Mouse (Mus musculus) kidney, adult 2 months (tissue): ENCODE data around the gene Zg16. TPM values are rescaled to one million over a fixed set of nuclear protein-coding genes. Genes with fewer than 3 reads are reported as not detected.
"Not testable (repeated sequence)": the region's sequence is repeated elsewhere in the genome, so short reads cannot be mapped to it uniquely, and the experiment has no call there.

Experiments used
- DNase-seq: peaks from one replicate; pipeline ENCODE4 v3.0.0; 2021
- H3K27ac ChIP-seq: fragments of 200-500 bp; 2 replicates; pipeline ENCODE4 v1.5.1; 2012; ENCODE audit warnings: low read depth, low read length, control low read depth, inconsistent platforms; ENCODE audit not compliant: insufficient read depth
- H3K27me3 ChIP-seq: fragments of 200-500 bp; replicated peaks from 2 replicates; pipeline ENCODE4 v1.6.1; 2012; ENCODE audit warnings: mild to moderate bottlenecking, moderate library complexity, low read length, inconsistent platforms; ENCODE audit not compliant: control insufficient read depth, insufficient read depth
- H3K36me3 ChIP-seq: fragments of 200-500 bp; 2 replicates; pipeline ENCODE4 v1.6.1; 2012; ENCODE audit warnings: mild to moderate bottlenecking, moderate library complexity, low read length, inconsistent platforms; ENCODE audit not compliant: control insufficient read depth, insufficient read depth
- H3K4me1 ChIP-seq: fragments of 200-500 bp; 2 replicates; pipeline ENCODE4 v1.6.1; 2011; ENCODE audit warnings: low read length; ENCODE audit not compliant: control insufficient read depth, insufficient read depth
- H3K4me3 ChIP-seq: fragments of 200-500 bp; 2 replicates; pipeline ENCODE4 v1.5.1; 2011; ENCODE audit warnings: mild to moderate bottlenecking, low read depth, low read length, control low read depth; ENCODE audit not compliant: insufficient read depth
- CTCF ChIP-seq: fragments of 200-500 bp; conservative IDR thresholded peaks from 2 replicates; pipeline ENCODE4 v1.5.1; 2011; ENCODE audit warnings: low read depth, mild to moderate bottlenecking, control low read depth, low read length, moderate library complexity, mixed read lengths; ENCODE audit not compliant: insufficient read depth, insufficient read length
- POLR2A ChIP-seq: fragments of 200-500 bp; IDR thresholded peaks from one replicate; pipeline ENCODE4 v1.6.1; 2011; ENCODE audit warnings: low read depth, low read length, control low read depth
- WGBS: fragments of 180-500 bp; shearing (Covaris S2); methylation state at CpG from one replicate; pipeline ENCODE4 v1.1.7; 2018; 5-methylcytosine and 5-hydroxymethylcytosine counted together
- polyA plus RNA-seq: library from polyadenylated mRNA; depleted of rRNA; stranded (reverse); fragments of >200 nt; gene quantifications from 2 replicates; pipeline ENCODE4 v1.2.3, GENCODE M21; 2012

The Zg16 gene
- polyA plus RNA-seq, 1 experiment = not detected

- no peaks in the 10 kb centered on the region for H3K27me3 ChIP-seq
- 89% methylated on average over 20 of the region's 20 CpGs for WGBS
- H3K4me3 ChIP-seq = no peak overlapping the region
- H3K27ac ChIP-seq = peak overlapping the region; percentile 12; the same call in 1 of the 2 replicates
- no peaks in the 10 kb centered on the region for H3K4me1 ChIP-seq
- no peaks in the 10 kb centered on the region for H3K36me3 ChIP-seq
- DNase-seq = no peak
- TF ChIP-seq POLR2A = no peak
- TF ChIP-seq CTCF = no peak
Observed at GRCm38 (mm10) chr7:127090154-127091113, 3.3 kb upstream of the Zg16 start.

GRCm38 (mm10) chr7:127088901-127089845 is 2.0 kb upstream of the Zg16 start:
- Histone ChIP-seq H3K27ac (no peak overlapping the region), H3K27me3 (no peaks in the 10 kb centered on the region), H3K36me3 (no peaks in the 10 kb centered on the region), H3K4me1 (no peaks in the 10 kb centered on the region), H3K4me3 (peak overlapping the region; percentile 5; the same call in 1 of the 2 replicates)
- no peak for TF ChIP-seq POLR2A
- TF ChIP-seq CTCF = no peak
- 29% methylated on average over 27 of the region's 27 CpGs for WGBS
- peak; percentile 42 for DNase-seq

GRCm38 (mm10) chr7:127088083-127088482 is 955 bp upstream of the Zg16 start:
- no peak overlapping the region for H3K27ac ChIP-seq
- H3K36me3 ChIP-seq = no peaks in the 10 kb centered on the region
- 89% methylated on average over 3 of the region's 3 CpGs for WGBS
- H3K4me1 ChIP-seq = no peaks in the 10 kb centered on the region
- no peak for TF ChIP-seq POLR2A
- no peak for TF ChIP-seq CTCF
- no peaks in the 10 kb centered on the region for H3K27me3 ChIP-seq
- no peak for DNase-seq
- no peak overlapping the region for H3K4me3 ChIP-seq

- not testable (repeated sequence) for H3K27me3 ChIP-seq, H3K36me3 ChIP-seq, H3K27ac ChIP-seq, DNase-seq, H3K4me3 ChIP-seq, H3K4me1 ChIP-seq
- 73% methylated on average over 6 of the region's 6 CpGs for WGBS
Observed at GRCm38 (mm10) chr7:127085751-127086150, 1.4 kb downstream of the Zg16 start.

- TF ChIP-seq POLR2A (no peak), CTCF (no peak)
- Histone ChIP-seq H3K4me3 (no peak overlapping the region), H3K27me3 (no peaks in the 10 kb centered on the region), H3K4me1 (peaks cover 4% of the 10 kb centered on the region; the same call in 1 of the 2 replicates), H3K27ac (no peak overlapping the region), H3K36me3 (no peaks in the 10 kb centered on the region)
- no peak for DNase-seq
- WGBS = 89% methylated on average over 2 of the region's 2 CpGs
Observed at GRCm38 (mm10) chr7:127084794-127085193, 2.3 kb downstream of the Zg16 start.

- no peaks in the 10 kb centered on the region for H3K27me3 ChIP-seq
- H3K36me3 ChIP-seq = no peaks in the 10 kb centered on the region
- no peak for DNase-seq
- peaks cover 4% of the 10 kb centered on the region; the same call in 1 of the 2 replicates for H3K4me1 ChIP-seq
- H3K4me3 ChIP-seq = no peak overlapping the region
- H3K27ac ChIP-seq = no peak overlapping the region
- 72% methylated on average over 4 of the region's 4 CpGs for WGBS
- no peak for TF ChIP-seq POLR2A
- TF ChIP-seq CTCF = no peak
Observed at GRCm38 (mm10) chr7:127083689-127084088, 3.4 kb downstream of the Zg16 start.

GRCm38 (mm10) chr7:127082995-127083394 is 4.1 kb downstream of the Zg16 start:
- H3K36me3 ChIP-seq = no peaks in the 10 kb centered on the region
- TF ChIP-seq CTCF (no peak), POLR2A (no peak)
- no peaks in the 10 kb centered on the region for H3K27me3 ChIP-seq
- peaks cover 4% of the 10 kb centered on the region; the same call in 1 of the 2 replicates for H3K4me1 ChIP-seq
- no peak for DNase-seq
- 58% methylated on average over 2 of the region's 2 CpGs for WGBS
- no peak overlapping the region for H3K27ac ChIP-seq
- no peak overlapping the region for H3K4me3 ChIP-seq
